Mouse (Mus musculus): ENCODE measurements around the gene Phkg2.

The Phkg2 gene

DNA sequence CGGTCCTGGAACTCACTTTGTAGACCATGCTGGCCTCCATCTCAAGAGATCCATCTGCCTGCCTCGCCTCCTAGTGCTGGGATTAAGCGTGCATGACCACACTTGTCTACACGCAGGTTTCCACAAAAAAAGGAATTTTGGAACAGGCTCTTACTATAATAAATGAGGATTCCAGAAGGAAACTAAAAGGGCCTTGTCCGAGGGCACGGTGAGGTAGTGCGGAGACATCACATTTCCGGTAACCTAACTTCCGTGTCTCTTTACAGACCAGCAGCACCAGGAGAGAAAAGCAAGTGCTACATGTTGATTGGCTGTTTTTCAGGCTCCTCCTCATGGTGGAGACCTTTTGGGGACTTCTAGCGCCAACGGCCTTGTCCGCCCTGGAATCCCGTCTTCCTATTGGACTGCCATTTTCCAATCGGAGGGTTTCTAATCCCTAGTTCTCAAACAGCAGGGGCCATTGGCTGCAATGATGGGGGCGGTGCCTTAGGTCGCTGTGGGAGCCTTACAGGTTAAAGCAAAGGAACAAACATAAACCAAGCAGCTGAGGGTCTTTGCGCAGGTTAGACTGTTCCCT, at the start of gene Phkg2:
Phkg2 (plus strand) TSS at position 446 of the 577 bp plus-strand sequence.
- DNase-seq, result peak; percentile 100

- peak; percentile 88 for DNase-seq
These were observed 31.5 kb upstream of the Phkg2 start for GRCm38 (mm10) chr7:127541671-127542070.

GRCm38 (mm10) chr7:127549116-127549835, 23.9 kb upstream of the Phkg2 start:
- DNase-seq, result peak; percentile 95

DNA sequence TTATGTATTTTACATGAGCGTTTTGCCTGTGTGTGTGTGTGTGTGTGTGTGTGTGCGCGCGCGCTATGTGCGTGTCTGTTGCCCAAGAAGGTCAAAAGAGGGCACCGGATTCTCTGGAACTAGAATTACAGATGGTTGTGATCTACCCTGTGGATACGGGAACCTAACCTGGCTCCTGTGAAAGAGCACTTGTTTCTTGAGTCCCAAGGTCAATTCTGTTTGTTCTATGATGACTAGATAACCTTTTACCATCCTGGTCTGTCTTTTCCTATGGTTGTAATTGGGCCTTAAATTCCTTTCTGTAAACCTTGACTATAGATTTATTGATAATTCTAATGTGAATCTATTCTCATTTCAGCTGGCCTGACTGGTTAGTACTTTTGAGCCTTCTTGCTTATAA, 21.6 kb upstream of the Phkg2 start:
- peak; percentile 37 for DNase-seq

DNA sequence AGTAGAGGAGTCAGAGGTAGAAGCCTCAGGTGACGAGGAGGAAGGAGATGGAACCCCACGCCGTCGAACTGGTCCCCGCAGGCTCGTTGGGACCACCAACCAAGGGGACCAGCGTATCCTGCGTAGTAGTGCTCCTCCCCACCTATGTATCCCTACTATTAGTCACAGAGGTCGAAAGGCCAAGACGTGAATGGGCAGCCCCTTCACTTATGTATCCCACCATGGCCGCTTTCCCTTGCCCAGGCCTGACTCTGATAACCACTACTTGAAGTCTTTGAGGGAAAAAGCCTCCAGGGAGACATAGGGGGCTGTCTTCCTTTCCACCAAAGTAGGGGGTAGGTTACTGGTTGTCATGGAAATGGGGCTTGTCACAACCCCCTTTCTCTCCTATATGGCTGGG, 12.6 kb upstream of the Phkg2 start:
- DNase-seq, result peak; percentile 84

DNA sequence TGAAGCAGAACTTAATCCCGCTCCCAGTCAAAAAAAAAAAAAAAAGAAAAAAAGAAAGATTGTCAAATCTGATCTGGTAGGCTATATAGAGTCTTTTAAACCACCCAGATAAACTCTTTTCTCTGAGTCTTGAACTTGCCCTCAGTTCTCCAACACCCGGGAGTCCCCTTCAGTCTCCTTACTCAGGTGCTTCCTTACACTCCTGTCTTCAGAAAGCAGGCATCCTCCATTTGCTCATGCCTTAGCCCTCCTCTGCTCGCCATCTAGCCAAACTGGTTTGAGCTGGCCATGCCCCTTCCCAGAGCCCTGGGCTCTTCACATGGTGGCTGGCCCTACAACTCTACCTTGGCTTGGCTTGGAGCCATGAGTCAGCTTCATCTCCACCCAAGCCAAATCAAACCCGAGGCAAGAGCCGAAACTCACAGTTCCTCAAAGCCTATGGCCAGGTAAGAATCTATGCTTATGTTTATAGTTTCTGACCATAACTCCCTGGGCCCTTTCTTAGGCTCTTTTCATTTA, 11.7 kb upstream of the Phkg2 start, which contains the start of gene Tmem265:
Tmem265 (plus strand) TSS at position 51 of the 519 bp plus-strand sequence.
- peak; percentile 70 for DNase-seq

DNA sequence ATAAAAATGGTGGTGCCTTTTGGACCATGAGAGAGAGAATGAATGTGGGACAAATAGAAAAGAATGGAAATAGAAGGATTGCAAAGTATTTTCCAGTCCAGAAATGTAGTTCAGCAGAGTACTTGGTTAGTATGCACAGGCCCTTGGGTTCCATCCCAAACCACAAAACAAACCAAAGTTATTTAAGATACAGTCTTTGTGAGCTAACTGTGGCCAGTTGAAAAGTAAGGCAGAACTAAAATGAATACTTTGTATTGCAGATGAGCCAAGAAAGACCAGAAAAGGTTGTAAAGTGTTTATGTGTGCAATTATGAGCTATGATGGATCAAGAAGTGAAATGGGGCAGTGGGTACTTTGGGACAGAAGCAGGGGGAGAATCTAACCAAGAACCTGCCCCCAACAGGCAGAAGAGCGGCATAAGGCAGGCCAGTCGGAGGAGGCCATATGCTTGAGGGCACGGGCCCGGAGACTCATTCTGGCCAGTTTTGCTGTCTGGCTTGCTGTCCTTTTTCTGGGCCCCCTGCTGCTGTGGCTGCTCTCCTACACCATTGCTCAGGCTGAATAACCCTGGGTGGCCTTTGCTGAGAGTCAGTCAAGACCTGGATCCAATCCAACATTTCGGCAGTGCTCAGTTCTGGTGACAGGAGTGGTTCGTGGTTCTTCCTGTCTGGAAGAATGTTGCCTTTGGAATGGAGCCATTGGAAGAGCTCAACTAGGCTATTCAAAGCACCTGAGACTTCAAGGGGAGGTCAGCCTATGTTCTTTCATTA, 8.6 kb upstream of the Phkg2 start:
- peak; percentile 96 for DNase-seq

DNA sequence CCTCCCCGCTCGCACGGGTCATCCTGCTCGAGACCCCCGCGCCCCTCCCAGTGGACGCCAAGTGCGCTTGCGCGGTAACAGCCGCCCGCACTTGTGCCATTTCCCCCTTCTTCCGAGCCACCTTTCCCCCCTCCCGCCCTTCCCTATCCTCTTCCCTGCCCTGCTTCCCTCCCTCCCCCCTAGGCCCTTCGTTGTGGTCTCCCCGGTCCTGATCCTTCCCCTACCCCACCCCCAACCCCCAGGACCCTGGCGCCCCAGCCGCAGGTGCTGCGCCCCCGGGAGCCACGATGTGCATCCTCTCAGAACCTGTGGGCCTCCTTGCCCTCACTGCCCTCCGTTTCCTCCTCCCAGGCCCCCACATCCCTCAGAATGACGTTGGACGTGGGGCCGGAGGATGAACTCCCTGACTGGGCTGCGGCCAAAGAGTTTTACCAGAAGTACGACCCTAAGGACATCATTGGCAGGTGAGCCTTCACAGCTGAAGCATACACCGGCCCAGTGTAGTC, 416 bp downstream of the Phkg2 start:
- DNase-seq, result no peak

DNA sequence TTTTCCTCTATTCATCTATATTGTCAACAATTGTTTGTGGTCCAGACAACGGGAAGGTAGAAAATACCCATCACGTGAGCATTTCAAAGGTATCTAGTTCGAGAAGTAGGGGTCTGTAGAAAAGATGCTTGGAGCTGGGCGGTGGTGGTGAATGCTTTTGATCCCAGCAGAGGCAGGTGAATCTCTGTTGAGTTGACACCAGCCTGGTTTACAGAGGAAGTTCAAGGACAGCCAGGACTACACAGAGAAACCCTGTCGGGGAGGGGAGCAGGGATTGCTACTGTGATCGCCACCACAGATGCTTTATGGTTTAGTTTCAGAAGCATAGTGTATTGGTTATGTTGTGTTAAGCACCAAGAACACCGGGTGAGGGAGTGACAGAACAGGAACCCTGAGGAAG, 975 bp downstream of the Phkg2 start:
- peak; percentile 80 for DNase-seq

DNA sequence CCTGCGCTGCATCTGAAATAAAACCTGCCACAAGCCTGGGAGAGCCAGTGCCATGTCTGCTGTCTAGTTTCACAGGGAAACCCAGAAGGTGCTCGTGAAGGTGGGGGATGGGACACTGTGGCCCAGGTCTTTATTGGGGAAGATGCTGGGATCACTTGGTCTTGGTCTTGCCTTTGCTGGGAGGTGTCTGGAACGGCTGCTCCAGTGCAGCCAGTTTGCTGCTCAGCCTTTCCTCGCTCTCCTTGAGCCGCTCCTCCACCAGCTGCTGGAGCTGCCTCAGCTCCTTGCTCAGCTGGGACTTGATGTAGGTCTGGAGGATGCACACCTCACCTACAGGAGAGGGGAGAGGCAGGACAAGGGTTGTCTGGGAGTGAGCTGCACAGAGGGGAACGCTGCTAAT, 10.1 kb downstream of the Phkg2 start:
- DNase-seq, result peak; percentile 79

DNA sequence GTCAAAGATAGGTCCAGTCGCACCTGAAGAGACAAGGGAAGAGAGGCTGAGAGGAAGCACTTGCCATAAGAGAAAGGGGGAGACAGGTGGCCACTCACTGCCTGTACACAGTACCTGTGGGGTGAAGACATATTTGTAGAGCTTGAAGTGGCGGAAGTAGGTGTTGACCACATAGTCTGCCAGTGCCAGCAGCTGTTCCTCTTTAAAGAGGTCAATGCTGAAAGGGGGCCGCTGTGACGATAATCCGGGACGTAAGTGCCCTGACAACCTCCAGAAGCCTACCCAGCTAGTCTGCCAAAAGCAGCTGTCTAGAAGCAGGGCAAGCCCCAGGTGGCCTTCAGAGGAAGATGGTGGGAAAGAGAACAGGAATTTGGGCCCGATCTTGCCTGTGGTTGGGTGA, 11.9 kb downstream of the Phkg2 start:
- no peak for DNase-seq

DNA sequence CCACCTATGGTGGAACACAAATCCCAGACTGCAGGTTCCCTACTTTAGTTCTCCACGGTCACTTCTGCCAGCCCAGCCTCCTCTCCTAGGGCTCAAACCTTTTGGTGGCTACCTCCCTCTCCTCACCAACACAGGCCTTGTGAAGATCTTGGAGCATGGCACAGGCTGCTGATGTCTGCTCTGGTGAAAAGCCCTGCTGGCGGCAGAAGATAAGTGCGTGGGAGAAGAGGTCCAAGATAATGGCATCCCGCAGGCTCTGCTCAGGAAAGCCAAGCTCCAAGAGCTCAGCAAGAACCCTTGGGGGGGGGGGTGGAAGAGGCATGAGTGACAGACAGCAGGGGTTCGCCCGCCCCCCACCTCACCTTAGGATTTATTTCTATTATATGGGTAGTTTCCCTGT, 13.0 kb downstream of the Phkg2 start:
- peak; percentile 89 for DNase-seq

DNA sequence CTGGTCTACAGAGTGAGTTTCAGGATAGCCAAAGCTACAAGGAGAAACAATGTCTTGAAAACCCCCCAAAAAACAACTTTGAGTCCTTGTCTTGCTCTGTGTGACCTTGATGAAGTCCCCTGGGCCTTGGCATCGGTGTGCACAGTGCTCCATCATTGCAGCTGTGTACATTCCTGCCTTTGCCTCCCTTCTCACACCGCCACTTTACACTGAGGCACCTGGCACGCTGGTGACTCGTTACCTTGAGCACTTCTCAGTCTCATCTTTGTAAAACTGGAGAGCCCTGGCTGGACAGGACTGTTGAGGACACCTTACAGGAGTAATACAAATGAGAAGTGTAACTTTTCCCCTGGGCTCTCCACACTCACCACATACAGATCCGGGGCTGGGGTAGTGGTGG, 14.1 kb downstream of the Phkg2 start:
- peak; percentile 90 for DNase-seq

- peak; percentile 100 for DNase-seq
These were observed 15.1 kb downstream of the Phkg2 start, which contains the start of the genes Ccdc189 and Rnf40 for GRCm38 (mm10) chr7:127588011-127588871. TSS of gene Ccdc189 (minus strand) at chr7:127588595. TSS of gene Rnf40 (plus strand) at chr7:127588767.

- DNase-seq, result no peak
These were observed 15.8 kb downstream of the Phkg2 start for GRCm38 (mm10) chr7:127588901-127589300.

DNA sequence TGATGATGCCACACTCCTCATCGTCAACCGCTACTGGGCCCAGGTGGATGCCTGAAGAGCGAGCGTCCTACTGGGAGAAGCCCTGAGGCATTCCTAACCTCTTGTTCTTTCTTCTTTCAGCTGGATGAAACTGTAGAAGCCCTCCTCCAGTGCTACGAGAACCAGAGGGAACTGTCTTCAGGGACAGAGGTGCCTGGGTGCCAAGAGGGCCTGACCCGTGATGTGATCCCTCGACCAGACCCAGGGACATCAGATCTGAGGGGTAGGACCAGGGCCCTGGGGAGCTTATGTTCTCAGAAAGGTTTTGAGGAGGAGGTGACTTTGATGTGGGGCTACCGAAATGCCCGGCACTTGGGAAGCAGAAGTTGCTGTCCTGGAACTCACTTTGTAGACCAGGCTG, 16.5 kb downstream of the Phkg2 start:
- peak; percentile 91 for DNase-seq

- DNase-seq, result peak; percentile 90
These were observed 18.0 kb downstream of the Phkg2 start for GRCm38 (mm10) chr7:127591108-127591507.

GRCm38 (mm10) chr7:127592575-127592974, 19.4 kb downstream of the Phkg2 start:
- DNase-seq, result no peak

GRCm38 (mm10) chr7:127596747-127597146, 23.6 kb downstream of the Phkg2 start:
- DNase-seq, result peak; percentile 88

DNA sequence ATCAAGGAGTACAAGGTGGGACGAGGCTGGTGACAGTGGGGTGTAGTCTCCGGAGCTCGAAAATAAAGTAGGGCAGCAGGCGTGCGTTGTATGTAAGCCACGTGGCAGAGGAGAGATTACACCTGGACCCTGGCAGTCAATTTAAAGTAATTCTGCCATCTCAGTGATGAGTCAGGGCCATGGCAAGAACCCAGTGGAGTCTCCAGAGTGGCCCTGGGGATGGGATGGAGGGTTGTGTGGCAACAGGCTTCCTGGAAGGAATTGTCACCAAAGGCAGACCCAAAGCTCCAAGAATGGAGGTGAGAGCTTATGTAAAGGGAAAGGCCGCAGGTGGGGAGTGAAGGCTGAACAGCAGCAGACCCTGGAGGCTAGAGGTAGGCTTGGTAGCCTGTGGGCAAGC, 27.5 kb downstream of the Phkg2 start:
- no peak for DNase-seq

DNA sequence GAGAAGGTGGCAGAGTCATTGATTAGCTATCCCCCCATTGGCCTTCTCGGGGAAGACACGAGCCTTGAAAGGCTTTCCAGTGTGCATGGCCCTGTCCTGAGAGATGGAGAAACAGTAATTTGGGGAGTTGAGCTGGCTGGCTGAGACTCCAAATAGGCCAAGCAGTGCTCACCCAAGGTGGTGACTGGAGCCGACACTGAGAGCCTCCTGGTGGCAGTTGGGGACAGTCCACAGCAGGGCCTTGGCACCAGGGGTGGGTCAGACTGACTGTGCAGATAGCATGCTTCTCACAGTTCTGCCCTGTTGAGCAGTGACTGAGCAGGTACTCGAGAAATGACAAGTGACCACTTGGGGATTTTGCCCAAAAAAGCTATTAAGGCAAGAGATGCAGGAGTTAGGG, 28.6 kb downstream of the Phkg2 start:
- peak; percentile 81 for DNase-seq

GRCm38 (mm10) chr7:127602903-127603302, 29.8 kb downstream of the Phkg2 start:
- DNase-seq, result no peak

All from heart, adult 11 months (tissue).